Mouse (Mus musculus) embryonic facial prominence, embryonic 11.5 days (tissue): ENCODE data around the gene Muc2. TPM values are rescaled to one million over a fixed set of nuclear protein-coding genes. Genes with fewer than 3 reads are reported as not detected.

Source experiments
- ATAC-seq: fragments of 200-750 bp; cut with Nextera tagmentation; replicated peaks from 2 replicates; pipeline ENCODE4 v1.8.0; 2017; ENCODE audit warnings: low read depth; ENCODE audit not compliant: insufficient number of reproducible peaks, low FRiP score, low TSS enrichment
- DNase-seq: peaks from one replicate; pipeline ENCODE4 v3.0.0-alpha.2; 2015; ENCODE audit warnings: low spot score
- H3K27ac ChIP-seq: fragments of 300-500 bp; sonication (generic); replicated peaks from 2 replicates; pipeline ENCODE4 v1.5.1; 2014; ENCODE audit warnings: mild to moderate bottlenecking, low read depth, low read length, control low read depth
- H3K27me3 ChIP-seq: fragments of 300-500 bp; sonication (generic); 2 replicates; pipeline ENCODE4 v1.6.1; 2014; ENCODE audit warnings: mild to moderate bottlenecking, low read length, moderate library complexity, mixed read lengths; ENCODE audit not compliant: control insufficient read depth, insufficient read depth
- H3K36me3 ChIP-seq: fragments of 300-500 bp; sonication (generic); replicated peaks from 2 replicates; pipeline ENCODE4 v1.6.1; 2014; ENCODE audit warnings: low read depth, mild to moderate bottlenecking, low read length, moderate library complexity, mixed read lengths; ENCODE audit not compliant: control insufficient read depth, insufficient read depth
- H3K4me1 ChIP-seq: fragments of 300-500 bp; sonication (generic); 2 replicates; pipeline ENCODE4 v1.6.1; 2014; ENCODE audit warnings: low read length, mixed read lengths; ENCODE audit not compliant: control insufficient read depth, insufficient read depth
- H3K4me2 ChIP-seq: fragments of 300-500 bp; sonication (generic); 2 replicates; pipeline ENCODE4 v1.6.1; 2014; ENCODE audit warnings: low read depth, mild to moderate bottlenecking, control low read depth, low read length, moderate library complexity
- H3K4me3 ChIP-seq: fragments of 300-500 bp; sonication (generic); 2 replicates; pipeline ENCODE4 v1.5.1; 2014; ENCODE audit warnings: low read depth, low read length, control low read depth
- H3K9ac ChIP-seq: fragments of 300-500 bp; sonication (generic); replicated peaks from 2 replicates; pipeline ENCODE4 v1.6.1; 2014; ENCODE audit warnings: mild to moderate bottlenecking, control low read depth, low read length
- H3K9me3 ChIP-seq: fragments of 300-500 bp; sonication (generic); replicated peaks from 2 replicates; pipeline ENCODE4 v1.6.1; 2016; ENCODE audit warnings: mild to moderate bottlenecking, low read length, inconsistent platforms, mixed read lengths; ENCODE audit not compliant: control insufficient read depth
- WGBS: fragments of 180-500 bp; shearing (Covaris S2); extraction: QIAGEN DNeasy Blood & Tissue Kit; methylation state at CpG from one replicate; pipeline ENCODE4 v1.1.7; 2014; 5-methylcytosine and 5-hydroxymethylcytosine counted together
- polyA plus RNA-seq: library from polyadenylated mRNA; unstranded; fragments of >200 nt; fragmentation: Nextera tagmentation; extraction: Ambion mirVana; gene quantifications from 2 replicates; pipeline ENCODE4 v1.2.1, GENCODE M21; 2014

Muc2 gene
- polyA plus RNA-seq, result 0.28 TPM in 1 of 2 replicates, not detected in the other

DNA sequence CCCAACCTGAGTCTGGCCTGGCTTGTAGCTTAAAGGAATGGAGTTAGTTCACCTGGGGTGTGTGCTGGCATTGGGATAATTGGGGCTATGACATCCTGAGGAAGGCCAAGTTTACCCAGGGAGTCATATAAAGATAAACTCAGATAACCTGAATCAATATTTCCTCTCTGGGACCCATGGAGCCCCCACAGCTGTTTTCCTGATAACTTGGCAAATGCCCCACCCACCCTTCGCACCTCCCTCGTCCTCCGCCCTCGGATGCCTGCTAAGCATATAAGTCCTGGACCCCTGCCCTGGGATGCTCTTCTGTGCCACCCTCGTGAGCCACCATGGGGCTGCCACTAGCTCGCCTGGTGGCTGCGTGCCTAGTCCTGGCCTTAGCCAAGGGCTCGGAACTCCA is at the start of gene Muc2:
Gene Muc2, plus strand, starts transcription at position 301 of the 400 bp plus-strand sequence.
- ATAC-seq, result no peak
- WGBS, result 90% methylated on average over 8 of the region's 8 CpGs
- Histone ChIP-seq H3K4me2 (no peak within 1 kb of the TSS), H3K36me3 (no peaks in the 10 kb centered on the region), H3K9me3 (no peaks in the 10 kb centered on the region), H3K27me3 (no peaks in the 10 kb centered on the region; the same call in 1 of the 2 replicates), H3K4me3 (no peak within 1 kb of the TSS), H3K9ac (no peak within 1 kb of the TSS), H3K4me1 (no peaks in the 10 kb centered on the region; the same call in 1 of the 2 replicates), H3K27ac (no peak within 1 kb of the TSS)
- DNase-seq, result no peak

- H3K4me2 ChIP-seq, result no peak overlapping the region
- no peaks in the 10 kb centered on the region for H3K27me3 ChIP-seq
- DNase-seq, result no peak
- no peak overlapping the region for H3K9ac ChIP-seq
- no peak for ATAC-seq
- H3K27ac ChIP-seq, result no peak overlapping the region
- WGBS, result 80% methylated on average over 1 of the region's 1 CpGs
- no peaks in the 10 kb centered on the region for H3K9me3 ChIP-seq
- H3K36me3 ChIP-seq, result no peaks in the 10 kb centered on the region
- no peak overlapping the region for H3K4me3 ChIP-seq
- no peaks in the 10 kb centered on the region for H3K4me1 ChIP-seq
Observed at GRCm38 (mm10) chr7:141642375-141642774, 47.8 kb upstream of the Muc2 start.

DNA sequence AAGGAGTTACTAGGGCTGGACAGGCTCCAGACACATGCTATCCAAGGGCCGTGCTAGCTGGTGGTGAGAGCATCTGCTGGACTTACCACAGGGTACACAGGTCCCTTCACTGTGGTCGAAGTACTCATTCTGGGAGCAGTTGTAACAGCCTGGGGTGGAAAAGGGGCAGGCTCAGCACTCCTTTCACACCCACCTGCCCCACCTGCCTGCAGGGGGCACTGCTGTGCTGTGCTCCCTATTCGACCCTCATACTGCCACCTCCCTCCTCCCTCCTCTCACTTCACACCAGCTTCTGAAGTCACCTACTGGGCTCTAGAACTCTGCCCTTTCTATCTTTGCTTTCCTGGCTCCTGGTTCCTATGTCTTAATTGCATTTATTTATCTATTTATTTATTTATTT is 47.0 kb upstream of the Muc2 start:
- no peak for ATAC-seq
- Histone ChIP-seq H3K9me3 (no peaks in the 10 kb centered on the region), H3K4me2 (no peak overlapping the region), H3K27me3 (no peaks in the 10 kb centered on the region), H3K36me3 (no peaks in the 10 kb centered on the region), H3K27ac (no peak overlapping the region), H3K4me1 (no peaks in the 10 kb centered on the region), H3K9ac (no peak overlapping the region), H3K4me3 (no peak overlapping the region)
- peak; percentile 21 for DNase-seq
- WGBS, result 35% methylated on average over 3 of the region's 3 CpGs

- 59% methylated on average over 2 of the region's 2 CpGs for WGBS
- Histone ChIP-seq H3K4me3 (no peak overlapping the region), H3K36me3 (no peaks in the 10 kb centered on the region), H3K4me1 (no peaks in the 10 kb centered on the region), H3K9ac (no peak overlapping the region), H3K27me3 (no peaks in the 10 kb centered on the region), H3K4me2 (no peak overlapping the region), H3K27ac (no peak overlapping the region), H3K9me3 (no peaks in the 10 kb centered on the region)
- no peak for DNase-seq
- ATAC-seq, result no peak
Observed at GRCm38 (mm10) chr7:141647083-141647482, 43.1 kb upstream of the Muc2 start.

- H3K27me3 ChIP-seq, result no peaks in the 10 kb centered on the region
- no peak overlapping the region for H3K4me3 ChIP-seq
- H3K9me3 ChIP-seq, result no peaks in the 10 kb centered on the region
- H3K4me1 ChIP-seq, result no peaks in the 10 kb centered on the region
- no peak for ATAC-seq
- WGBS, result 76% methylated on average over 11 of the region's 11 CpGs
- no peak overlapping the region for H3K4me2 ChIP-seq
- H3K9ac ChIP-seq, result no peak overlapping the region
- no peaks in the 10 kb centered on the region for H3K36me3 ChIP-seq
- H3K27ac ChIP-seq, result no peak overlapping the region
- no peak for DNase-seq
Observed at GRCm38 (mm10) chr7:141647815-141648214, 42.3 kb upstream of the Muc2 start.

DNA sequence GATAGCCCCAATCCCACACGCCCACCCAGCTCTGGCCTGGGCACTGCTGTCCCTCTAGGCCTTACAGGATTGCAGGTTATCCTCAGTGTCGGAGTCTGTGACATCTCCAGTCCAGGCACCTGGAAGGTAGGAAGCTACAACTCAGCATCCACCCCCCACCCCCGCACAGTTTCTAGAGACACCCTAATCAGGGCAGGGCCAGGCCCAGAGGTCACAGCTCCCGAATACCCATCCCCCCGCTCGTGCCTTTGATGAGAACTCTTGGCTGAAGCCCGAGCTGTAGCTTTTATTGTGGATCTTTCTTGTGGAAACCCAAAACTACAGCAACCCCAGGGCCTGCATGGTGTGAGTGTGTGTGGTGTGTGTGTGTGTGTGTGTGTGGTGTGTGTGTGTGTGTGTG is 37.9 kb upstream of the Muc2 start:
- H3K4me2 ChIP-seq, result no peak overlapping the region
- no peak overlapping the region for H3K27ac ChIP-seq
- H3K36me3 ChIP-seq, result no peaks in the 10 kb centered on the region
- DNase-seq, result peak; percentile 2
- no peak overlapping the region for H3K9ac ChIP-seq
- no peaks in the 10 kb centered on the region; the same call in 1 of the 2 replicates for H3K4me1 ChIP-seq
- WGBS, result 45% methylated on average over 7 of the region's 7 CpGs
- H3K9me3 ChIP-seq, result no peaks in the 10 kb centered on the region
- no peak overlapping the region for H3K4me3 ChIP-seq
- ATAC-seq, result no peak
- no peaks in the 10 kb centered on the region for H3K27me3 ChIP-seq

- no peak overlapping the region for H3K9ac ChIP-seq
- H3K4me2 ChIP-seq, result no peak overlapping the region
- no peaks in the 10 kb centered on the region for H3K9me3 ChIP-seq
- H3K27me3 ChIP-seq, result no peaks in the 10 kb centered on the region
- no peak overlapping the region for H3K4me3 ChIP-seq
- no peak for ATAC-seq
- no peak overlapping the region for H3K27ac ChIP-seq
- H3K36me3 ChIP-seq, result no peaks in the 10 kb centered on the region
- 73% methylated on average over 1 of the region's 1 CpGs for WGBS
- no peaks in the 10 kb centered on the region for H3K4me1 ChIP-seq
- no peak for DNase-seq
Observed at GRCm38 (mm10) chr7:141660346-141660745, 29.8 kb upstream of the Muc2 start.

DNA sequence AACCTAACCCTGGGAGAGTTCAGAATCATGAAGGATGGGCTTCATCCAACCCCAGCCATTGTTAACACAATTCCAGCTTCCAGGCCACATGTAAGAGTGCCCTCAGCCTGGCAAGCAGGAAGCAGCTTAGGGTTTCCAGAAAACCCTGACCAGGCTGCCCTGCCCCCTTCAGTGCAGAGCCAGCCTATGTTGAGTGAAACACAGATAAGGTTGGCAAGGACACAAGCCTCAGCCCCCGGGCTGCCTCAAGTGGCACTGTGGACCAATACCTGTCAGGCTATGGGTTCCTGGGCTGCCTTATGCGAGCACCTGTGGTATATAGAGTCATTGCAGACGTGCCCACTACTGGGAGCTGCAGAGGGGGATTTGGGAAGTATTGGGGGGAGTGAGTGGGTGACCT is 28.7 kb upstream of the Muc2 start:
- no peak for ATAC-seq
- Histone ChIP-seq H3K27ac (no peak overlapping the region), H3K9me3 (no peaks in the 10 kb centered on the region), H3K4me1 (no peaks in the 10 kb centered on the region), H3K4me2 (no peak overlapping the region), H3K4me3 (no peak overlapping the region), H3K9ac (no peak overlapping the region), H3K27me3 (no peaks in the 10 kb centered on the region), H3K36me3 (no peaks in the 10 kb centered on the region)
- WGBS, result 72% methylated on average over 3 of the region's 3 CpGs
- no peak for DNase-seq
